Mouse (Mus musculus) forebrain, embryonic 10.5 days (tissue): ENCODE measurements around the gene Pik3c2b. TPM values are rescaled to one million over a fixed set of nuclear protein-coding genes. Genes with fewer than 3 reads are reported as not detected.

Experiments
- DNase-seq: peaks from one replicate; pipeline ENCODE4 v3.0.0-alpha.2; 2017; ENCODE audit warnings: low spot score; ENCODE audit errors: extremely low spot score
- H3K27ac ChIP-seq: fragments of 300-500 bp; sonication (generic); 2 replicates; pipeline ENCODE4 v1.5.1; 2016; ENCODE audit warnings: mild to moderate bottlenecking
- H3K27me3 ChIP-seq: fragments of 300-500 bp; sonication (generic); 2 replicates; pipeline ENCODE4 v1.6.1; 2016; ENCODE audit warnings: mild to moderate bottlenecking; ENCODE audit not compliant: poor library complexity, severe bottlenecking
- H3K36me3 ChIP-seq: fragments of 300-500 bp; sonication (generic); replicated peaks from 2 replicates; pipeline ENCODE4 v1.6.1; 2016; ENCODE audit warnings: mild to moderate bottlenecking, moderate library complexity
- H3K4me1 ChIP-seq: fragments of 300-500 bp; sonication (generic); 2 replicates; pipeline ENCODE4 v1.6.1; 2016
- H3K4me3 ChIP-seq: fragments of 300-500 bp; sonication (generic); 2 replicates; pipeline ENCODE4 v1.5.1; 2016; ENCODE audit warnings: mild to moderate bottlenecking, moderate library complexity
- H3K9me3 ChIP-seq: fragments of 300-500 bp; sonication (generic); 2 replicates; pipeline ENCODE4 v1.6.1; 2016; ENCODE audit warnings: mild to moderate bottlenecking, moderate library complexity
- WGBS: fragments of 180-500 bp; shearing (Covaris S2); methylation state at CpG from one replicate; pipeline ENCODE4 v1.1.7; 2016; 5-methylcytosine and 5-hydroxymethylcytosine counted together
- polyA plus RNA-seq: library from polyadenylated mRNA; unstranded; fragments of >200 nt; fragmentation: Nextera tagmentation; extraction: Ambion mirVana; gene quantifications from 2 replicates; pipeline ENCODE4 v1.2.1, GENCODE M21; 2016

Pik3c2b gene
- polyA plus RNA-seq, 1 experiment from 2014 or later = 13.7 TPM

GRCm38 (mm10) chr1:133080079-133080561 is 34.7 kb downstream of the Pik3c2b start:
- Histone ChIP-seq H3K9me3 (no peaks in the 10 kb centered on the region), H3K4me3 (peak overlapping the region; percentile 32), H3K27ac (peak overlapping the region; percentile 95), H3K36me3 (peaks cover 96% of the 10 kb centered on the region), H3K27me3 (no peaks in the 10 kb centered on the region), H3K4me1 (peaks cover 91% of the 10 kb centered on the region)
- peak; percentile 72 for DNase-seq
- 8% methylated on average over 9 of the region's 9 CpGs for WGBS

- WGBS = 46% methylated on average over 6 of the region's 6 CpGs
- H3K4me1 ChIP-seq = peaks cover 93% of the 10 kb centered on the region
- no peaks in the 10 kb centered on the region for H3K9me3 ChIP-seq
- peak overlapping the region; percentile 32; the same call in 1 of the 2 replicates for H3K4me3 ChIP-seq
- DNase-seq = peak; percentile 41
- H3K27ac ChIP-seq = peak overlapping the region; percentile 95
- H3K27me3 ChIP-seq = no peaks in the 10 kb centered on the region
- peaks cover 96% of the 10 kb centered on the region for H3K36me3 ChIP-seq
Measured at GRCm38 (mm10) chr1:133080717-133081116, 35.2 kb downstream of the Pik3c2b start.

- no peaks in the 10 kb centered on the region for H3K9me3 ChIP-seq
- H3K27me3 ChIP-seq = no peaks in the 10 kb centered on the region
- no peak for DNase-seq
- 95% methylated on average over 5 of the region's 5 CpGs for WGBS
- H3K27ac ChIP-seq = peak overlapping the region; percentile 95; the same call in 1 of the 2 replicates
- H3K36me3 ChIP-seq = peaks cover 84% of the 10 kb centered on the region
- no peak overlapping the region for H3K4me3 ChIP-seq
- H3K4me1 ChIP-seq = peaks cover 86% of the 10 kb centered on the region
Measured at GRCm38 (mm10) chr1:133083003-133083546, 37.6 kb downstream of the Pik3c2b start.

DNA sequence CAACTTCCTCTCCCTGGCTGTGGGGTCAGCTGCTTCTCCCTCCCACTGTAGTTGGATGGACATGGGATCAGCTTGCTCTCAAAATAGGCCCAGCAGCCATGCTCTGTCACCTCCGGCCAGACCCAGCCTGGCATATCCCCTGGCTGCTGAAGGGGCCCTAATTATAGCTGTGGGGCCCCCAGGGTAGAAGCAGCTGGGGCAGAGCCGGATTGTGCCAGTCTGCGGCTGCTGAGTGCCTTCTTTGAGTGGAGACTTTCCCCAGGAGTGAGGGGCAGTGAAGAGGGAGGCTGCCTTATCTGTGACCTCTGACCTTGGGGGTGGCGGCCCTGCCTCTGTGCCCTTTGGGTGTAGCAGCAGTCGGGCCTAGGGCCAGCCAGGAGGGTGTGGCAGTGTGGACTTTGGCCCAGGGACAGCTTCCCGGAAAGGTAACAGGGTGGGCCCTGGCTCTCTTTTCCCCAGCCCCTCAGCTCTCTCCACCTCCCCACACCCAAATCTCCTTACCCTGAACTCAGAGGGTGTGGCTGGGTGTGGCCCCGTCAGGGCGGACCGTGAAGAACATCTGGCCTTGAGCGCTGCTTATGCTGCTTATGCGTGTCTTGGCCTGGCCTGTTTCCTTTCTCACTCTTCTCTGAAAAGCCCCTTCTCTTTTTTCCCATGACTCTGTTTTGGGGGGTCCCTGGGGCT is 38.6 kb downstream of the Pik3c2b start:
- no peak for DNase-seq
- Histone ChIP-seq H3K9me3 (no peaks in the 10 kb centered on the region), H3K36me3 (peaks cover 84% of the 10 kb centered on the region), H3K4me1 (peaks cover 78% of the 10 kb centered on the region), H3K27ac (peak overlapping the region; percentile 73), H3K4me3 (no peak overlapping the region), H3K27me3 (no peaks in the 10 kb centered on the region)
- WGBS = 73% methylated on average over 11 of the region's 11 CpGs

GRCm38 (mm10) chr1:133084708-133085416 is 39.4 kb downstream of the Pik3c2b start:
- Histone ChIP-seq H3K36me3 (peaks cover 84% of the 10 kb centered on the region), H3K4me1 (peaks cover 70% of the 10 kb centered on the region), H3K27ac (peak overlapping the region; percentile 73), H3K9me3 (no peaks in the 10 kb centered on the region), H3K4me3 (no peak overlapping the region), H3K27me3 (no peaks in the 10 kb centered on the region)
- 83% methylated on average over 14 of the region's 14 CpGs for WGBS
- no peak for DNase-seq

GRCm38 (mm10) chr1:133085417-133085742 is 39.9 kb downstream of the Pik3c2b start:
- DNase-seq = no peak
- peak overlapping the region; percentile 73 for H3K27ac ChIP-seq
- peaks cover 87% of the 10 kb centered on the region for H3K36me3 ChIP-seq
- no peaks in the 10 kb centered on the region for H3K27me3 ChIP-seq
- H3K4me1 ChIP-seq = peaks cover 65% of the 10 kb centered on the region
- H3K9me3 ChIP-seq = no peaks in the 10 kb centered on the region
- H3K4me3 ChIP-seq = no peak overlapping the region
- 92% methylated on average over 8 of the region's 8 CpGs for WGBS

DNA sequence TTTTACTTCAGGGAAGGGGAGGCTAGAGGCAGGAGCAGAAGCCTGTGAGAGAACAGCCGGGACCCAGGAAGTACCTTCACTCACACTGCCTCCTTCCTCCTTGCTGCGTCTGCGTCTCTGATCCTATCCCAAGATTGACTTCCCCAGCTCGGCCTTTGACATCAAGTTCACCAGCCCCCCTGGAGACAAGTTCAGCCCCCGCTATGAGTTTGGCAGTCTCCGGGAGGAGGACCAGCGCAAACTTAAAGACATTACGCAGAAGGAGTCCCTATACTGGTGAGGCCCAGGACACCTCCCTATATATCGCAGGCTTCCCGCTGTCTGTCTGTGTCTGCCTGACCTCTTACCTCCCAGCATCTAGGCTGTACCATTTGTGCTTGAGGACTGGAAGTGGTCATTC is 41.3 kb downstream of the Pik3c2b start:
- 85% methylated on average over 10 of the region's 10 CpGs for WGBS
- Histone ChIP-seq H3K27ac (peak overlapping the region; percentile 70; the same call in 1 of the 2 replicates), H3K9me3 (no peaks in the 10 kb centered on the region), H3K4me3 (no peak overlapping the region), H3K27me3 (no peaks in the 10 kb centered on the region), H3K36me3 (peaks cover 89% of the 10 kb centered on the region), H3K4me1 (peaks cover 51% of the 10 kb centered on the region)
- DNase-seq = no peak

DNA sequence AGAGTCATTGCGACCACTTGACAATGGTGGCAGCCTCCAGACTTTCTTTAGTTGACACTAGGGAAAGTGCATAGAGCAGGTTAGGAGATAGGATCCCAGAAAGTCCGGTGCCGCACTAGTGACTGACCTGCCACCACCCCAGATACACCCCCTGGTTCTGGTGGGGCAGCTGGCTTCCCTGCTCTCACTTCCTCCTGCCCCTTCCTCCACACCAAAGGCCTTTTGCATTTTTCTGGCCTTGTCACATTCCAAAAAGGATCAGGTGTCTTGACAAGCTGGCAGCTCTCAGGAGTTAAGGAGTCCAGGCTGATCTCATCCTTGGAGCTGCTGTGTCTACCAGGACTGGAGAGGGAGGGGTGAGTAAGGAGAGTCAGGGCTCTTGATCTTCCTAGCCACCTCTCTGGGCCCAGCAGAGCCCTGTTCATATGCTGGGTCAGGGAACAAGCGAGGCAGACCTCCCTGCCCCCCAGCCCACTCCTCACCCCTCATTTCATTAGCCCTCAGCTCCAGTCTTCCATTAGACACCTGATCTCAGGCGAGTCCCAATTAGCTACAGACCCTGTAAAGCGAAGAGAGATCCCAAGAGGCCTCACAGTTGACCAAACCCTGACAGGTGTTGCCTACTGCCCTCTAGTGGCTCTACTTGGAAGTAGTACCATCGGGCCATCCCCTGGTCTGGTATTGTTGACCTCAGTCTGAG is 41.9 kb downstream of the Pik3c2b start:
- DNase-seq = peak; percentile 81
- 46% methylated on average over 7 of the region's 7 CpGs for WGBS
- Histone ChIP-seq H3K9me3 (no peaks in the 10 kb centered on the region), H3K4me1 (peaks cover 45% of the 10 kb centered on the region), H3K27me3 (no peaks in the 10 kb centered on the region), H3K36me3 (peaks cover 89% of the 10 kb centered on the region), H3K27ac (peak overlapping the region; percentile 70), H3K4me3 (no peak overlapping the region)

DNA sequence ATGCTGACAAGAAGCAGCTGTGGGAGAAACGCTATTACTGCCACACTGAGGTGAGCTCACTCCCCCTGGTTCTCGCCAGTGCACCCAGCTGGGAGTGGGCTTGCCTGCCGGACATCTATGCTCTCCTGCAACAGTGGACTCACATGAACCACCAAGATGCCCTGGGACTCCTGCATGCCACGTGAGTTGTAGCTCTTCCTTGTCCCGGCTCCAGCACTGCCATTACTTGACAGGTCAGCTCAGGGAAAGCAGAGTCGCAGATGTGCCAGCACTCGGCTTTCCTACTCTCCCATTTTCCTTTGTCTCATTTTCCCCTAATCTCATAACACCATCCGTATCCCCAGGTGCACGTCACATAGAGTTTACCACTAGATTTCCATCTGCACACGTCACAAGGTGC is 42.7 kb downstream of the Pik3c2b start:
- DNase-seq = no peak
- Histone ChIP-seq H3K4me1 (peaks cover 42% of the 10 kb centered on the region), H3K4me3 (no peak overlapping the region), H3K9me3 (no peaks in the 10 kb centered on the region), H3K27me3 (no peaks in the 10 kb centered on the region), H3K36me3 (peaks cover 89% of the 10 kb centered on the region), H3K27ac (0 out of 2 replicates have a peak overlapping the region, but pooled peaks have one; percentile 21)
- whole genome bisulfite sequencing = 90% methylated on average over 10 of the region's 10 CpGs

- Histone ChIP-seq H3K4me1 (peaks cover 29% of the 10 kb centered on the region), H3K9me3 (no peaks in the 10 kb centered on the region), H3K36me3 (peaks cover 88% of the 10 kb centered on the region), H3K4me3 (no peak overlapping the region), H3K27ac (no peak overlapping the region), H3K27me3 (no peaks in the 10 kb centered on the region)
- no peak for DNase-seq
- 86% methylated on average over 4 of the region's 4 CpGs for WGBS
Measured at GRCm38 (mm10) chr1:133089415-133089814, 43.9 kb downstream of the Pik3c2b start.

- peaks cover 17% of the 10 kb centered on the region for H3K4me1 ChIP-seq
- no peaks in the 10 kb centered on the region for H3K27me3 ChIP-seq
- DNase-seq = no peak
- H3K4me3 ChIP-seq = no peak overlapping the region
- peaks cover 88% of the 10 kb centered on the region for H3K36me3 ChIP-seq
- peak overlapping the region; percentile 17; the same call in 1 of the 2 replicates for H3K27ac ChIP-seq
- no peaks in the 10 kb centered on the region for H3K9me3 ChIP-seq
- 77% methylated on average over 6 of the region's 6 CpGs for WGBS
Measured at GRCm38 (mm10) chr1:133090641-133091040, 45.2 kb downstream of the Pik3c2b start.

DNA sequence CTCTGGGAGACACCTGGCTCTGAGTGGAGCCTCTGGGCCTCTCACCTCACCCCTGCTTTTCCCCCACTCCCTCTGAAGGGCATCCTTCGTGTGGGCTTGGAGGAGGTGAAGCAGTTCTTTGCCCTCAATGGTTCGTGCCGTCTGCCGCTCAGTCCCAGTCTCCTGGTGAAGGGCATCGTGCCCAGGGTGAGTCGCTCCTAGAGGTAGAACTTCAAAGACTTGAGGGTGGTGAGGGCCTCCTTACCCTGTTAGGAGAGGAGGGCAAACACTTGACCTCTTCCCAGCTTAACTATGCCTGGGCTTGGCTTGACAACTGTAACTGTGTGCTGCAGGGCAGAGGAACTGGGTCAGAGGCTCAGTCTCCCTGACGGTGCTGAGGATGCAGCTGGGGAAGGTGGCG is 46.0 kb downstream of the Pik3c2b start:
- whole genome bisulfite sequencing = 89% methylated on average over 8 of the region's 8 CpGs
- Histone ChIP-seq H3K4me3 (no peak overlapping the region), H3K36me3 (peaks cover 93% of the 10 kb centered on the region), H3K9me3 (no peaks in the 10 kb centered on the region), H3K4me1 (peaks cover 12% of the 10 kb centered on the region), H3K27ac (no peak overlapping the region), H3K27me3 (no peaks in the 10 kb centered on the region)
- DNase-seq = no peak
